Mouse (Mus musculus) megakaryocyte, embryonic 14.5 days (primary cell): ENCODE measurements around the gene Lct.

ENCODE experiments used
- FLI1 ChIP-seq: IDR thresholded peaks from 2 replicates; pipeline ENCODE4 v1.6.1; 2012; ENCODE audit warnings: low read length, inconsistent platforms, mixed read lengths
- GATA1 ChIP-seq: IDR thresholded peaks from 3 replicates; pipeline ENCODE4 v1.6.1; 2012; ENCODE audit warnings: mixed read lengths, low read length, inconsistent platforms, borderline replicate concordance

GRCm38 (mm10) chr1:128281753-128282152 lies 46.4 kb downstream of the Lct start:
- TF ChIP-seq GATA1, result no peak
- no peak for TF ChIP-seq FLI1
